Mouse (Mus musculus) small intestine, adult 2 months (tissue): Measurements from ENCODE around the gene Pla2g3. TPM values are rescaled to one million over a fixed set of nuclear protein-coding genes. Genes with fewer than 3 reads are reported as not detected.

Experiments
- H3K27ac ChIP-seq: fragments of 200-500 bp; 2 replicates; pipeline ENCODE4 v1.5.1; 2012; ENCODE audit warnings: low read depth, low read length, control low read depth, inconsistent platforms; ENCODE audit not compliant: insufficient read depth
- H3K27me3 ChIP-seq: fragments of 200-500 bp; 2 replicates; pipeline ENCODE4 v1.6.1; 2012; ENCODE audit warnings: mild to moderate bottlenecking, moderate library complexity, low read length, inconsistent platforms; ENCODE audit not compliant: control insufficient read depth, insufficient read depth
- H3K36me3 ChIP-seq: fragments of 200-500 bp; 2 replicates; pipeline ENCODE4 v1.6.1; 2012; ENCODE audit warnings: mild to moderate bottlenecking, low read length, control low read depth, inconsistent platforms; ENCODE audit not compliant: control insufficient read depth, insufficient read depth
- H3K4me1 ChIP-seq: fragments of 200-500 bp; 2 replicates; pipeline ENCODE4 v1.6.1; 2012; ENCODE audit warnings: low read length, inconsistent platforms, mixed read lengths; ENCODE audit not compliant: control insufficient read depth, insufficient read depth, insufficient read length
- H3K4me3 ChIP-seq: fragments of 200-500 bp; 2 replicates; pipeline ENCODE4 v1.5.1; 2012; ENCODE audit warnings: low read depth, mild to moderate bottlenecking, control low read depth, inconsistent platforms, low read length, moderate library complexity
- CTCF ChIP-seq: fragments of 200-500 bp; IDR thresholded peaks from 2 replicates; pipeline ENCODE4 v1.5.1; 2012; ENCODE audit warnings: low read depth, mild to moderate bottlenecking, control low read depth, inconsistent platforms, low read length, moderate library complexity, mixed read lengths; ENCODE audit not compliant: insufficient replicate concordance, insufficient read length; ENCODE audit errors: extremely low read depth
- POLR2A ChIP-seq: fragments of 200-500 bp; IDR thresholded peaks from 2 replicates; pipeline ENCODE4 v1.6.1; 2012; ENCODE audit warnings: low read depth, mild to moderate bottlenecking, control low read depth, inconsistent platforms, low read length, moderate library complexity
- WGBS: fragments of 180-500 bp; shearing (Covaris S2); methylation state at CpG from one replicate; pipeline ENCODE4 v1.1.7; 2018; 5-methylcytosine and 5-hydroxymethylcytosine counted together
- polyA plus RNA-seq: library from polyadenylated mRNA; depleted of rRNA; stranded (reverse); fragments of >200 nt; gene quantifications from 2 replicates; pipeline ENCODE4 v1.2.3, GENCODE M21; 2012; rRNA removed

Gene Pla2g3
- polyA plus RNA-seq, 1 experiment = 0.48 TPM

DNA sequence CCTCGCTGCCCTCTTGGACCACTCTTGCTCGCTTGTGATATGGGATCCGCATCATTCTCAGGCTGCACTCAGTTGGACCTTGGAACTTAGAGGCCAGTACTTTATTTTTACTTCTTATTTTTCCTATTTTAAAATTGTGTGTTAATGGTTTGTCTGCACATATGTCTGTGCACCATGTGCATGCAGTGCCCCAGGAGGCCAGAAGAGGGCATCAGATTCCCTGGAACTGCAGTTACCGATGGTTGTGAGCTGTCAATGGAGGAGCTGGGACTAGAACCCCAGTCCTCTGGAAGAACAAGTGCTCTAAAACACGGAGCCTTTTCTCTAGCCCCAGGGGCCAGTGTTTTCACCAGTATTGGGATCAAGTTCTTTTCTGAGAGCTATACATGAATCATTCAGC lies 56.3 kb downstream of the Pla2g3 start:
- 0 out of 2 replicates have a peak, but pooled peaks cover 3% of the 10 kb centered on the region for H3K4me1 ChIP-seq
- no peak overlapping the region for H3K4me3 ChIP-seq
- H3K27me3 ChIP-seq = no peaks in the 10 kb centered on the region
- H3K27ac ChIP-seq = no peak overlapping the region
- no peaks in the 10 kb centered on the region for H3K36me3 ChIP-seq
- 96% methylated on average over 5 of the region's 5 CpGs for WGBS
- no peak for TF ChIP-seq POLR2A
- no peak for TF ChIP-seq CTCF

GRCm38 (mm10) chr11:3545531-3546241 lies 57.6 kb downstream of the Pla2g3 start:
- H3K27me3 ChIP-seq = no peaks in the 10 kb centered on the region
- WGBS = 28% methylated on average over 9 of the region's 9 CpGs
- no peaks in the 10 kb centered on the region for H3K36me3 ChIP-seq
- H3K4me1 ChIP-seq = no peaks in the 10 kb centered on the region
- no peak overlapping the region for H3K4me3 ChIP-seq
- H3K27ac ChIP-seq = no peak overlapping the region
- TF ChIP-seq POLR2A = no peak
- TF ChIP-seq CTCF = no peak

GRCm38 (mm10) chr11:3546242-3546562 lies 58.1 kb downstream of the Pla2g3 start:
- TF ChIP-seq CTCF (no peak), POLR2A (no peak)
- H3K4me3 ChIP-seq = no peak overlapping the region
- H3K27ac ChIP-seq = no peak overlapping the region
- H3K27me3 ChIP-seq = no peaks in the 10 kb centered on the region
- WGBS = 30% methylated on average over 1 of the region's 1 CpGs
- H3K4me1 ChIP-seq = no peaks in the 10 kb centered on the region
- no peaks in the 10 kb centered on the region for H3K36me3 ChIP-seq

- Histone ChIP-seq H3K27me3 (no peaks in the 10 kb centered on the region), H3K36me3 (no peaks in the 10 kb centered on the region), H3K4me1 (no peaks in the 10 kb centered on the region), H3K27ac (no peak overlapping the region), H3K4me3 (no peak overlapping the region)
- 78% methylated on average over 2 of the region's 2 CpGs for WGBS
- no peak for TF ChIP-seq POLR2A
- TF ChIP-seq CTCF = no peak
Observed at GRCm38 (mm10) chr11:3547047-3547446, 59.0 kb downstream of the Pla2g3 start.

DNA sequence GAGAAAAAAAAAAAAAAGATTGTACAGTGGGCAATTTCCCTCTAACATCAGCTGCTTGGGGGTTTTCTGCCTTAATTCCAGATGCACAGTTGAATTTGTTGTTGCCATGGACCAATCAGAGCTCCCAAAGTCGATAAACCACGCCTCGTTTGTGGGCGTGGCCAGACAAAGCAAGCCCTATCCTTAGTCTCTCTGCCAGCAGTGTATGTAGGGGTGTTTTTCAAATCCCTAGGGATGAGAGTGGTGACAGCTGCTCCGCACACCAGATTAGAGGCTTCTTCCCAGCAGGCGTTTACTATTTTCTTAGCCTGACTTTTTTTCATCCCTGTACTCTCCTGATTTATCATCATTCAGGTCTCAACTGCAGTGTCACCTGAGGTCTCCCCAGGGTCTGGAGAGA lies 59.9 kb downstream of the Pla2g3 start:
- TF ChIP-seq POLR2A (no peak), CTCF (no peak)
- Histone ChIP-seq H3K36me3 (no peaks in the 10 kb centered on the region), H3K27ac (no peak overlapping the region), H3K27me3 (no peaks in the 10 kb centered on the region), H3K4me3 (no peak overlapping the region), H3K4me1 (no peaks in the 10 kb centered on the region)
- 48% methylated on average over 6 of the region's 6 CpGs for WGBS

DNA sequence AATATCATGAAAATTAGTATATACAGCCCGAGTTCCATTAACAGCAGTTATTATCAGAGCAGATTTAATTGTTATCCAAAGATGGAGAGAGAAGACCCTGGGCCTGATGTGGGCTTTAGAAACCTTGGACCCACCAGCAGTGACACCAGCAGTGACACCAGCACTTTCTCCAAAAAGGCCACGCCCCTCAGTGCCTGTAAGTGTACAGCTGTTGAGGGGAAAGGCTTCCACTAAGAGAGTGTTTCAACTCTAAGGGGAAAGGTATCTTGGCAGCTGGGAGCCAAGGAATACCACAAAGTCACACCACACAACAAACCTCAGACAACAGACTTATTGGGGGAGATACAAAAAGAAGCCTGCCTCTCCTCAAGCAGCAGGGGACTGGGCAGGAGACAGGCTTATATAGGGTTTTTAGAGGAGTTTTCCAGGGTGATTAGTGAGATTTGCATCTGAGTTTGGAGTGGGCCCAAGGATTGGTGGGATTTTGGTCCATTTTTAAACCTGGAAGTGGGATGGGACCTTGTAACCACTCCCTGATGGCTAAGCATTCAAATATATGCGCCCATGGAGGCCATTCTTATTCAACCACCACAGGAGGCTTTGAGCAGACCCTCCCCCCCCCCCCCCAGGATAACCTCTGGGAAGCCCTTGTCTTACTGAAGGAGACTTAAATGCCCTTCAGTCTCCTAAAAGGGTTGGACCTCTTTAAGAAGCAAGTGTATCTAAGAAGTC lies 60.6 kb downstream of the Pla2g3 start:
- no peaks in the 10 kb centered on the region for H3K27me3 ChIP-seq
- 79% methylated on average over 3 of the region's 3 CpGs for WGBS
- no peak overlapping the region for H3K27ac ChIP-seq
- no peak overlapping the region for H3K4me3 ChIP-seq
- no peak for TF ChIP-seq POLR2A
- TF ChIP-seq CTCF = no peak
- H3K36me3 ChIP-seq = no peaks in the 10 kb centered on the region
- H3K4me1 ChIP-seq = no peaks in the 10 kb centered on the region

Other genes starting within 250 kb of the Pla2g3 start
- 4.7 and 9.6 TPM in 2 replicates for gene Drg1, start 221.9 kb upstream of the Pla2g3 start, polyA plus RNA-seq
- 7.8 and 15.1 TPM in 2 replicates for gene Patz1, start 199.4 kb upstream of the Pla2g3 start, polyA plus RNA-seq
- 6.4 and 11.0 TPM in 2 replicates for gene Pik3ip1, start 157.9 kb upstream of the Pla2g3 start, polyA plus RNA-seq
- 40.1 and 70.5 TPM in 2 replicates for gene Limk2, start 79.1 kb upstream of the Pla2g3 start, polyA plus RNA-seq
- gene Rnf185, start 35.9 kb upstream of the Pla2g3 start, polyA plus RNA-seq = 13.5 and 29.8 TPM in 2 replicates
- 12.9 and 22.5 TPM in 2 replicates for gene Inpp5j, start 16.5 kb downstream of the Pla2g3 start, polyA plus RNA-seq
- 107 and 174 TPM in 2 replicates for gene Selenom, start 26.4 kb downstream of the Pla2g3 start, polyA plus RNA-seq
- 46.4 and 54.0 TPM in 2 replicates for gene Smtn, start 52.3 kb downstream of the Pla2g3 start, polyA plus RNA-seq
- 2.2 and 4.2 TPM in 2 replicates for gene Morc2a, start 160.9 kb downstream of the Pla2g3 start, polyA plus RNA-seq